25 mouse cellular contexts compared by ENCODE assay signal in genomic region chr8:82104560-82104959, GRCm38 (mm10).
DNase-seq lines count a peak whose midpoint lies in the region; ATAC-seq and TF ChIP-seq lines count a peak whose summit lies in the region.
"Had no signal": no experiment of that assay in that cellular context is flagged by ENCODE, and none has a peak within 500 bp of the region (broad histone marks: within the 10 kb centered on the region; RNA-seq: fewer than 3 reads in every experiment).

No protein-coding gene starts in this region.

- no peak for TF ChIP-seq POLR2A in brain, embryonic 14.5 days (IDR thresholded peaks at IDR 0.05; ENCODE audit: borderline replicate concordance, extremely low read depth, insufficient read depth, insufficient read length, poor library complexity, severe bottlenecking)

- H3K4me1 ChIP-seq in hindbrain, embryonic 15.5 days (replicated peaks): no peaks in the 10 kb centered on the region
- H3K4me1 ChIP-seq in hindbrain, embryonic 11.5 days (replicated peaks; ENCODE audit: control insufficient read depth, insufficient read depth, low read length): no peaks in the 10 kb centered on the region
- 0 out of 2 replicates have a peak, but pooled peaks cover 3% of the 10 kb centered on the region for H3K4me1 ChIP-seq in forebrain, embryonic 16.5 days (replicated peaks; ENCODE audit: control insufficient read depth, insufficient read depth, low read length)
- H3K4me1 ChIP-seq: hindbrain, embryonic 12.5 days; kidney, embryonic 15.5 days; liver, embryonic 12.5 days had no signal

- no peak for DNase-seq in hindbrain, embryonic 11.5 days (ENCODE audit: low spot score)
- peak; percentile 2 for DNase-seq in R1 (ENCODE audit: low read depth, low spot score)
- DNase-seq in brain, embryonic 14.5 days (ENCODE audit: low read depth): peak; percentile 78
- DNase-seq in left cerebral cortex, postnatal 36 days (ENCODE audit: low spot score in 2 of 2): no peak
- DNase-seq: adrenal gland, postnatal 10 days; cerebellum, adult 18-20 months; cerebellum, postnatal 14 days; gastrocnemius, postnatal 14 days; heart, postnatal 14 days; kidney, postnatal 25 days; left cerebral cortex, postnatal 4 days; liver, postnatal 0 days; lung, postnatal 36 days; right cerebral cortex, postnatal 14 days; thymus, postnatal 14 days had no signal

- ATAC-seq in hindbrain, embryonic 15.5 days (ENCODE audit: low FRiP score, low read depth): 0 out of 2 replicates have a peak, but pooled peaks have one; percentile 15
- ATAC-seq in hindbrain, embryonic 11.5 days (ENCODE audit: low FRiP score): no peak
- peak; percentile 89 for ATAC-seq in forebrain, embryonic 16.5 days
- ATAC-seq in inflammation-experienced regulatory T-cells, adult 6 months: no peak
- ATAC-seq: CD4-positive, CD25-positive, alpha-beta regulatory T cell, adult 4 months; intestine, postnatal 0 days; liver, embryonic 12.5 days; liver, postnatal 0 days; midbrain, embryonic 16.5 days had no signal

- H3K27me3 ChIP-seq in hindbrain, embryonic 15.5 days: no peaks in the 10 kb centered on the region
- no peaks in the 10 kb centered on the region for H3K27me3 ChIP-seq in hindbrain, embryonic 11.5 days (ENCODE audit: control insufficient read depth, insufficient read depth, low read length)
- H3K27me3 ChIP-seq in forebrain, embryonic 16.5 days (replicated peaks; ENCODE audit: control insufficient read depth, insufficient read depth, low read length): no peaks in the 10 kb centered on the region
- H3K27me3 ChIP-seq: hindbrain, embryonic 12.5 days; kidney, embryonic 15.5 days; liver, embryonic 12.5 days had no signal

- no peak overlapping the region for H3K9ac ChIP-seq in hindbrain, embryonic 15.5 days
- no peak overlapping the region for H3K9ac ChIP-seq in hindbrain, embryonic 11.5 days (ENCODE audit: low read depth, low read length)
- no peak overlapping the region for H3K9ac ChIP-seq in forebrain, embryonic 16.5 days (replicated peaks; ENCODE audit: low read depth, low read length)
- H3K9ac ChIP-seq: hindbrain, embryonic 12.5 days; kidney, embryonic 15.5 days; liver, embryonic 12.5 days; liver, postnatal 0 days had no signal

- no peak overlapping the region for H3K4me3 ChIP-seq in hindbrain, embryonic 15.5 days
- H3K4me3 ChIP-seq in hindbrain, embryonic 11.5 days (ENCODE audit: low read depth, low read length): no peak overlapping the region
- H3K4me3 ChIP-seq in forebrain, embryonic 16.5 days (replicated peaks; ENCODE audit: low read length): no peak overlapping the region
- H3K4me3 ChIP-seq: hindbrain, embryonic 12.5 days; kidney, embryonic 15.5 days; liver, embryonic 12.5 days had no signal

- H3K4me2 ChIP-seq in hindbrain, embryonic 15.5 days: no peak overlapping the region
- H3K4me2 ChIP-seq in hindbrain, embryonic 11.5 days (replicated peaks; ENCODE audit: low read depth, low read length): no peak overlapping the region
- H3K4me2 ChIP-seq in forebrain, embryonic 16.5 days (ENCODE audit: low read length): no peak overlapping the region
- H3K4me2 ChIP-seq: hindbrain, embryonic 12.5 days; kidney, embryonic 15.5 days; liver, embryonic 12.5 days; midbrain, embryonic 11.5 days had no signal

- no peaks in the 10 kb centered on the region for H3K36me3 ChIP-seq in hindbrain, embryonic 15.5 days
- H3K36me3 ChIP-seq in hindbrain, embryonic 11.5 days (ENCODE audit: control insufficient read depth, insufficient read depth, low read length): no peaks in the 10 kb centered on the region
- H3K36me3 ChIP-seq in forebrain, embryonic 16.5 days (ENCODE audit: control insufficient read depth, insufficient read depth): no peaks in the 10 kb centered on the region
- H3K36me3 ChIP-seq: hindbrain, embryonic 12.5 days; kidney, embryonic 15.5 days; liver, embryonic 12.5 days had no signal

- TF ChIP-seq CTCF in brain, embryonic 14.5 days (IDR thresholded peaks at IDR 0.05; ENCODE audit: borderline replicate concordance, extremely low read depth, insufficient read depth, insufficient read length): no peak

- no peaks in the 10 kb centered on the region for H3K9me3 ChIP-seq in hindbrain, embryonic 15.5 days
- no peaks in the 10 kb centered on the region for H3K9me3 ChIP-seq in hindbrain, embryonic 11.5 days (ENCODE audit: control insufficient read depth, low read length)
- H3K9me3 ChIP-seq in forebrain, embryonic 16.5 days (ENCODE audit: control insufficient read depth, low read length): no peaks in the 10 kb centered on the region
- H3K9me3 ChIP-seq: hindbrain, embryonic 12.5 days; kidney, embryonic 15.5 days; liver, embryonic 12.5 days had no signal

- intact Hi-C loops in left cerebral cortex, postnatal 36 days (cut with DNase I): no loop called here

- H3K27ac ChIP-seq in hindbrain, embryonic 15.5 days (replicated peaks): no peak overlapping the region
- H3K27ac ChIP-seq in hindbrain, embryonic 11.5 days (ENCODE audit: low read depth, low read length): no peak overlapping the region
- no peak overlapping the region for H3K27ac ChIP-seq in forebrain, embryonic 16.5 days (ENCODE audit: low read length)
- H3K27ac ChIP-seq: hindbrain, embryonic 12.5 days; kidney, embryonic 15.5 days; liver, embryonic 12.5 days had no signal

Comparison
In these comparisons a context has a peak if more than half of its experiments do, and no peak if none do; other contexts are left out.
1. ATAC-seq: peak in hindbrain, embryonic 15.5 days (single experiment) and forebrain, embryonic 16.5 days (single experiment); none in hindbrain, embryonic 11.5 days (single experiment) and inflammation-experienced regulatory T-cells, adult 6 months (single experiment).
2. DNase-seq: peak in R1 (single experiment) and brain, embryonic 14.5 days (single experiment); none in hindbrain, embryonic 11.5 days (single experiment) and left cerebral cortex, postnatal 36 days (0 of 2).